Mouse (Mus musculus) embryonic facial prominence, embryonic 14.5 days (tissue): Measurements from ENCODE around the gene Olfr1136. TPM values are rescaled to one million over a fixed set of nuclear protein-coding genes. Genes with fewer than 3 reads are reported as not detected.

Experiments used
- ATAC-seq: fragments of 200-750 bp; cut with Nextera tagmentation; 2 replicates; pipeline ENCODE4 v1.8.0; 2017; ENCODE audit warnings: low read depth, moderate number of reproducible peaks, moderate TSS enrichment
- DNase-seq: peaks from one replicate; pipeline ENCODE4 v3.0.0-alpha.2; 2015; ENCODE audit warnings: low spot score
- H3K27ac ChIP-seq: fragments of 300-500 bp; sonication (generic); replicated peaks from 2 replicates; pipeline ENCODE4 v1.5.1; 2014; ENCODE audit warnings: low read depth, mild to moderate bottlenecking, low read length, moderate library complexity
- H3K27me3 ChIP-seq: fragments of 300-500 bp; sonication (generic); replicated peaks from 2 replicates; pipeline ENCODE4 v1.6.1; 2014; ENCODE audit warnings: low read length; ENCODE audit not compliant: control insufficient read depth, insufficient read depth
- H3K36me3 ChIP-seq: fragments of 300-500 bp; sonication (generic); 2 replicates; pipeline ENCODE4 v1.6.1; 2014; ENCODE audit warnings: low read length, mixed read lengths; ENCODE audit not compliant: control insufficient read depth, insufficient read depth
- H3K4me1 ChIP-seq: fragments of 300-500 bp; sonication (generic); 2 replicates; pipeline ENCODE4 v1.6.1; 2014; ENCODE audit warnings: antibody characterized with exemption, low read length; ENCODE audit not compliant: control insufficient read depth, insufficient read depth
- H3K4me2 ChIP-seq: fragments of 300-500 bp; sonication (generic); 2 replicates; pipeline ENCODE4 v1.6.1; 2014; ENCODE audit warnings: low read depth, mild to moderate bottlenecking, low read length, moderate library complexity, mixed read lengths
- H3K4me3 ChIP-seq: fragments of 300-500 bp; sonication (generic); 2 replicates; pipeline ENCODE4 v1.5.1; 2014; ENCODE audit warnings: low read depth, mild to moderate bottlenecking, low read length
- H3K9ac ChIP-seq: fragments of 300-500 bp; sonication (generic); 2 replicates; pipeline ENCODE4 v1.6.1; 2014; ENCODE audit warnings: low read depth, mild to moderate bottlenecking, low read length, moderate library complexity, mixed read lengths
- H3K9me3 ChIP-seq: fragments of 300-500 bp; sonication (generic); 2 replicates; pipeline ENCODE4 v1.6.1; 2016; ENCODE audit warnings: low read length; ENCODE audit not compliant: control insufficient read depth
- WGBS: fragments of 180-500 bp; shearing (Covaris S2); extraction: QIAGEN DNeasy Blood & Tissue Kit; methylation state at CpG from one replicate; pipeline ENCODE4 v1.1.7; 2014; 5-methylcytosine and 5-hydroxymethylcytosine counted together
- polyA plus RNA-seq: library from polyadenylated mRNA; unstranded; fragments of >200 nt; fragmentation: Nextera tagmentation; extraction: Ambion mirVana; gene quantifications from 2 replicates; pipeline ENCODE4 v1.2.1, GENCODE M21; 2014

Gene Olfr1136
- polyA plus RNA-seq, result not detected in 2 replicates

DNA sequence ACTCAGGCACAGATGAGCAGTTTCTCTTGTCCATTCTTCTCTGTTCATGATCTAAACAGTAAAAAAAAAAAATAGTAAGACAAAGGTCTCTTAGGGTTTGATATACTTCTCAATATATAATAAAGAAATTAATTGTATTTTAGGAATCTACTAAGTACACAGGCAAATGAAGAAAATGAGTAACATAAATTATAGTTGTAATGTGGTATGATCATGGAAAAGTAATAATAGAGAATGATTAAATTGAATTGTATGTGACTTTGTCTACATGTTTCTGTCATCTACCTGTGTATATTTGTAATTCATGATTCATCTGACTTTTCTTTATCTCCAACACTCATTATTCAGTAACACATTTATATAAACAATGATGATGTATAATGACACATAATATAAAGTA, at the start of gene Olfr1136:
TSS of gene Olfr1136 (minus strand) at position 101 of the 400 bp plus-strand sequence.
- Histone ChIP-seq H3K27ac (no peak within 1 kb of the TSS), H3K4me2 (no peak within 1 kb of the TSS), H3K4me3 (no peak within 1 kb of the TSS), H3K27me3 (no peaks in the 10 kb centered on the region), H3K36me3 (no peaks in the 10 kb centered on the region), H3K9me3 (no peaks in the 10 kb centered on the region), H3K4me1 (no peaks in the 10 kb centered on the region), H3K9ac (no peak within 1 kb of the TSS)
- DNase-seq (no peak), ATAC-seq (no peak)

DNA sequence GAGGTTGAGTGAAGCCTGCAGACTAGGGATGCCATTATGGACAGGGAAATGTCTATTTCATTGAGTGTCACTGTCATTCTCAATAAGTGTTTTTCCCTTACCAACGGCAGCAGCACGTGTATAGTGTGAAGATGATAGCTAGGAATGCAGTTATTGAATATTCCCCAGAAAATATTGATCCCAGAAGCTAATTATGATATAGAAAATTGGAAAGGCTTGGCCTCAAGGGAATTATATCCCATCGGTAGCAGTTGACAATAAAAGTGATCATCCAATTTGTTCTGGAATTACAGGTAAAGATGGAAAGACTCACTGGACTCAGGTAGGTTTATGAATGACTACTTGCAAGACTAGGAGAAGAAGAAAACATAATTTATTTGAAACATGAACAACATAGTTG, 49.7 kb upstream of the Olfr1136 start, which contains the start of gene Olfr1140:
TSS of gene Olfr1140 (plus strand) at position 301 of the 400 bp plus-strand sequence.
- no peak for ATAC-seq
- no peak within 1 kb of the TSS for H3K9ac ChIP-seq
- H3K4me3 ChIP-seq, result no peak within 1 kb of the TSS
- 74% methylated on average over 3 of the region's 3 CpGs for WGBS
- no peak for DNase-seq
- H3K36me3 ChIP-seq, result no peaks in the 10 kb centered on the region
- H3K27ac ChIP-seq, result no peak within 1 kb of the TSS
- no peak within 1 kb of the TSS for H3K4me2 ChIP-seq
- no peaks in the 10 kb centered on the region for H3K4me1 ChIP-seq
- H3K27me3 ChIP-seq, result no peaks in the 10 kb centered on the region
- H3K9me3 ChIP-seq, result no peaks in the 10 kb centered on the region

DNA sequence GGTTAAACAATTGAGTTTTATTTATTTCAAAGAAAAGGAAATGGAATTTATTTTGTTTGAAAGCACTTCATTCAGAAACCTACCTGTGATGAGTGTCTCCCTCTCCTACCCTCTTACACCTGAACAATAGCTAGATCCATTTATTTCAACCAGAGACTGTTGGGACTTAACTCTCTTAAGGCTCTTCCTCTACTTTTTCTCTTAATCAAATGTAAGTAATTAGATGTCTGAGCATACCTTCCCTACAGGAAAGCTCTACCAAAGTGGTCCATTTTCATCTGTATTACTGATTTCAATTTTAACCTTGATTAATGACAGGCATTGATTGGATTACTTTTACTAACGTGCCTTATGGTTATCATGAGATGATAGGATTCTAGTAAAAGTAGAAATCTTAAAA, 46.1 kb upstream of the Olfr1136 start, which contains the start of gene Olfr1138:
TSS of gene Olfr1138 (minus strand) at position 101 of the 400 bp plus-strand sequence.
- no peaks in the 10 kb centered on the region for H3K4me1 ChIP-seq
- no peaks in the 10 kb centered on the region for H3K9me3 ChIP-seq
- no peak within 1 kb of the TSS for H3K4me2 ChIP-seq
- DNase-seq (no peak), ATAC-seq (no peak)
- no peak within 1 kb of the TSS for H3K9ac ChIP-seq
- H3K27ac ChIP-seq, result no peak within 1 kb of the TSS
- no peaks in the 10 kb centered on the region for H3K27me3 ChIP-seq
- H3K36me3 ChIP-seq, result no peaks in the 10 kb centered on the region
- WGBS, result 77% methylated on average over 1 of the region's 1 CpGs
- no peak within 1 kb of the TSS for H3K4me3 ChIP-seq

DNA sequence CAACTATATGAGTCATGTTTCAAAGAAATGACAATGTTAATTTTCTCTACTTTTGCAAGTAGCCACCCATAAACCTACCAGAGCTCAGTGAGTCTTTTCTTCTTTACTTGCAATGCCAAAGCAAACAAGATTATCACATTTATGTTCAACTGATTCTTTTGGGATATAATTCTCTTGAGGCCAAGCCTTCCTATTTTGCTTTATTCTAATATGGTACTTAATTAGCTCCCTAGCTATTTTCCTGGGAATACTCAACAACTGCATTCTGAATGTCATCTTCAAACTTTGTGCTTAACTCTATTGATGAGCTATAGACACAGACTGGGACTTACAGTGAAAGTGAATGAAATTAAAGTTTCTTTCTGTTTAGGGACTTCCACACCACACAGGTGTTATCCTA, 19.3 kb upstream of the Olfr1136 start, which contains the start of gene Olfr1137:
TSS of gene Olfr1137 (minus strand) at position 101 of the 400 bp plus-strand sequence.
- no peak within 1 kb of the TSS for H3K4me2 ChIP-seq
- no peaks in the 10 kb centered on the region for H3K36me3 ChIP-seq
- H3K27me3 ChIP-seq, result no peaks in the 10 kb centered on the region
- no peak within 1 kb of the TSS for H3K27ac ChIP-seq
- DNase-seq (no peak), ATAC-seq (no peak)
- no peaks in the 10 kb centered on the region for H3K9me3 ChIP-seq
- H3K9ac ChIP-seq, result no peak within 1 kb of the TSS
- no peak within 1 kb of the TSS for H3K4me3 ChIP-seq
- H3K4me1 ChIP-seq, result no peaks in the 10 kb centered on the region

DNA sequence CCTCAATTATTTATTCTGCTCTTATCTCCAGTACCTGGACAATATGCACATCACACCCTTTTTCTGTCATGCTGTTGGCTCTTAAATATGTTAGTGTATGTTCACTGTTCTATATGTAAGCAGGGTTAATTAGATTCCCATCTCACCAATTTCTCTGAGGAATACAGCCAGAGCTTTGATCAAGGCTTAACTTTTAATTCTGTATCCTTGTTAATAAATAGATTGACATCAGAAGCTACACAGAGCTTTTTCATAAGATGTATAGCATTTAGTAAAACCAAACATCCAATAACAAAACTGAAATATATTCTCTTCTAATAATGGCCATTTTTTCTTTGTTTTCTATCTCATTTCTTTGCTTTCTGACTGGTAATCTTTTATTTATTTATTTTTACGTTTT, 20.2 kb downstream of the Olfr1136 start, which contains the start of gene Olfr1135:
TSS of gene Olfr1135 (minus strand) at position 101 of the 400 bp plus-strand sequence.
- Histone ChIP-seq H3K27ac (no peak within 1 kb of the TSS), H3K9me3 (no peaks in the 10 kb centered on the region), H3K4me1 (no peaks in the 10 kb centered on the region), H3K4me3 (no peak within 1 kb of the TSS), H3K9ac (no peak within 1 kb of the TSS), H3K27me3 (no peaks in the 10 kb centered on the region), H3K36me3 (no peaks in the 10 kb centered on the region), H3K4me2 (no peak within 1 kb of the TSS)
- DNase-seq (no peak), ATAC-seq (no peak)
- WGBS, result 16% methylated on average over 1 of the region's 1 CpGs

DNA sequence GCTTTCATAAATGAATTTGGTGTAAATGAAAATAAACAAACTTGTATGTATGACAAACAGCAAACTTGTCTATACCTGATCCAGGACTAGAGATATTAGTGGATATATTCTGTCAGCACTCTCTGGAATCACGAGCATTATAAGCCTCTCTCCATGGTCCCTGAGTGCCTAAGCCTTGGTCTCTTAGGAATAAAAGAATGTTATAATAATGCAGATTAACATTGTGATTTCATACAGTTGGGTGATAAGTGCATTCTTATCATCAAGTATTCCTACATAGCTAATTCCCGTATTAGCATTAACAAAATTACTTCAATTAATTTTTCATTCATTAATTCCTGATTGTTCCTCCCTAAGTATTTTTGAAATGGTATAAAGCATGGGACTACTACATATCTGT, 35.4 kb downstream of the Olfr1136 start, which contains the start of gene Olfr1134:
TSS of gene Olfr1134 (minus strand) at position 101 of the 400 bp plus-strand sequence.
- 87% methylated on average over 2 of the region's 2 CpGs for WGBS
- H3K9me3 ChIP-seq, result no peaks in the 10 kb centered on the region
- DNase-seq (no peak), ATAC-seq (no peak)
- no peaks in the 10 kb centered on the region for H3K27me3 ChIP-seq
- H3K4me2 ChIP-seq, result no peak within 1 kb of the TSS
- H3K36me3 ChIP-seq, result no peaks in the 10 kb centered on the region
- no peaks in the 10 kb centered on the region for H3K4me1 ChIP-seq
- no peak within 1 kb of the TSS for H3K9ac ChIP-seq
- H3K27ac ChIP-seq, result no peak within 1 kb of the TSS
- no peak within 1 kb of the TSS for H3K4me3 ChIP-seq

DNA sequence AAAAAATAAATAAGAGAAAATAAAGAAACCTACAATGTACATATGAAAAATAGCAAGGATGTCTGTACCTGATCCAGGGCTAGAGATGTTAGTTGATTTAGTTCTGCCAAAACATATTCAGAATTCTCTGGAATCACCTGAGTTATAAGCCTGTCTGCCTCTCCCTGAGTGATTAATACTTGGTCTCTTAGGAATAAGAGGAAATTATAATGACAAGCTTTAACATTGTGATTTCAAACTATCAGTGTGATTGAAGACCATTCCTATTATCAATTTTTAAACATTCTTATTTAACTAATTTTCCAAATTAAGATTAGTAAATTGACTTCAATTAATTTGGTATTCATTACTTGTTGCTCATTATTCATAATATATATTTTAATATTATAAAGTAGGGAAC, 46.5 kb downstream of the Olfr1136 start, which contains the start of gene Olfr1133:
TSS of gene Olfr1133 (minus strand) at position 101 of the 400 bp plus-strand sequence.
- Histone ChIP-seq H3K27me3 (no peaks in the 10 kb centered on the region), H3K36me3 (no peaks in the 10 kb centered on the region), H3K27ac (no peak within 1 kb of the TSS), H3K4me2 (no peak within 1 kb of the TSS), H3K9ac (no peak within 1 kb of the TSS), H3K9me3 (no peaks in the 10 kb centered on the region), H3K4me3 (no peak within 1 kb of the TSS), H3K4me1 (no peaks in the 10 kb centered on the region)
- no peak for ATAC-seq
- no peak for DNase-seq

Other genes with a start within 250 kb of the Olfr1136 start
- not detected in 2 replicates for gene Olfr1126, start 240.0 kb downstream of the Olfr1136 start, polyA plus RNA-seq
- gene Pramel7, start 196.9 kb downstream of the Olfr1136 start, polyA plus RNA-seq, result not detected in 2 replicates
- gene Pramel6, start 187.4 kb downstream of the Olfr1136 start, polyA plus RNA-seq, result not detected in 2 replicates
- gene Olfr153, start 162.2 kb downstream of the Olfr1136 start, polyA plus RNA-seq, result not detected in 2 replicates
- gene Olfr1128, start 148.4 kb downstream of the Olfr1136 start, polyA plus RNA-seq, result not detected in 2 replicates
- not detected in 2 replicates for gene Olfr1129, start 120.0 kb downstream of the Olfr1136 start, polyA plus RNA-seq
- gene Olfr1130, start 87.7 kb downstream of the Olfr1136 start, polyA plus RNA-seq, result not detected in 2 replicates
- gene Olfr1131, start 66.8 kb downstream of the Olfr1136 start, polyA plus RNA-seq, result not detected in 2 replicates
- gene Olfr1132, start 56.4 kb downstream of the Olfr1136 start, polyA plus RNA-seq, result not detected in 2 replicates
- 0.29 TPM in 1 of 2 replicates, not detected in the other for gene Olfr1133, start 46.6 kb downstream of the Olfr1136 start, polyA plus RNA-seq
- not detected in 2 replicates for gene Olfr1134, start 35.5 kb downstream of the Olfr1136 start, polyA plus RNA-seq
- gene Olfr1135, start 20.3 kb downstream of the Olfr1136 start, polyA plus RNA-seq, result not detected in 2 replicates
- gene Olfr1137, start 19.2 kb upstream of the Olfr1136 start, polyA plus RNA-seq, result not detected in 2 replicates
- gene Olfr1138, start 46.0 kb upstream of the Olfr1136 start, polyA plus RNA-seq, result not detected in 2 replicates
- not detected in 2 replicates for gene Olfr1140, start 49.8 kb upstream of the Olfr1136 start, polyA plus RNA-seq
- not detected in 2 replicates for gene Olfr1141, start 60.0 kb upstream of the Olfr1136 start, polyA plus RNA-seq
- not detected in 2 replicates for gene Olfr152, start 85.5 kb upstream of the Olfr1136 start, polyA plus RNA-seq
- 0.18 TPM in 1 of 2 replicates, not detected in the other for gene Olfr1143, start 106.6 kb upstream of the Olfr1136 start, polyA plus RNA-seq
- gene Olfr1145, start 115.9 kb upstream of the Olfr1136 start, polyA plus RNA-seq, result not detected in 2 replicates
- not detected in 2 replicates for gene Olfr1148, start 136.6 kb upstream of the Olfr1136 start, polyA plus RNA-seq
- gene Olfr1150-ps1, start 150.0 kb upstream of the Olfr1136 start, polyA plus RNA-seq, result not detected in 2 replicates
- gene Olfr1151, start 161.9 kb upstream of the Olfr1136 start, polyA plus RNA-seq, result not detected in 2 replicates
- gene Olfr1152, start 172.5 kb upstream of the Olfr1136 start, polyA plus RNA-seq, result 0.06 TPM in 1 of 2 replicates, not detected in the other
- gene Olfr1153, start 201.0 kb upstream of the Olfr1136 start, polyA plus RNA-seq, result 0.11 TPM in 1 of 2 replicates, not detected in the other
- gene Olfr1154, start 211.2 kb upstream of the Olfr1136 start, polyA plus RNA-seq, result not detected in 2 replicates